Mouse (Mus musculus): ENCODE data around the gene Trim43c.
"Not testable (repeated sequence)": the region's sequence is repeated elsewhere in the genome, so short reads cannot be mapped to it uniquely, and the experiment has no call there.

The Trim43c gene

GRCm38 (mm10) chr9:88838864-88839263 is at the start of gene Trim43c:
Gene Trim43c, plus strand, starts transcription at chr9:88839164.
- not testable (repeated sequence) for DNase-seq (ENCODE audit: low read depth, low spot score)

- not testable (repeated sequence) for DNase-seq (ENCODE audit: low read depth, low spot score)
Measured at GRCm38 (mm10) chr9:88853072-88853471, 14.1 kb downstream of the Trim43c start.

GRCm38 (mm10) chr9:88858566-88859492 is 19.9 kb downstream of the Trim43c start:
- DNase-seq (ENCODE audit: low read depth, low spot score), result peak; percentile 88
